Mouse (Mus musculus): ENCODE data around the gene Elovl7. TPM values are rescaled to one million over a fixed set of nuclear protein-coding genes. Genes with fewer than 3 reads are reported as not detected.

The Elovl7 gene
- total RNA-seq, 4 experiments from 2014 or later, result 7.2 to 7.8 (median 7.4) TPM

DNA sequence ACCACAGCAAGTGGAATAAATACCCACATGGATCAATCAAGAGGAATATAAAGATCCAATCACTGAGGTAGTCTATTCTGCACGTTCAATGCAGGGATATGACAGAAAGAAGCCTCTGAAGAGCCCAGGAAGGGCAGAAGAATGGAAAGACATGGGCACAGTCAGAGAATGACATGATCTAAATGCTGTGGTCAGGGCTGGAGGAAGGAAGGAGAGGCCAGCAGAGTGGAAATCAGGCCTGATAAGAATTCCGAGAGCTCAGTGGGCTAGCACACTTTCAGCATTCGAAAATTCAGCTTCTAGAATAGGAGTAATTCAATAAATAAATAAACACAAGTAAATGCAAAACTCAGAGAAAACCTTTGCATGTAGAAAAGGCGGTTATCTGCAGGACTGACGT lies 27.5 kb downstream of the Elovl7 start:
- no peak for DNase-seq (ENCODE audit: low spot score in 2 of 2)

DNA sequence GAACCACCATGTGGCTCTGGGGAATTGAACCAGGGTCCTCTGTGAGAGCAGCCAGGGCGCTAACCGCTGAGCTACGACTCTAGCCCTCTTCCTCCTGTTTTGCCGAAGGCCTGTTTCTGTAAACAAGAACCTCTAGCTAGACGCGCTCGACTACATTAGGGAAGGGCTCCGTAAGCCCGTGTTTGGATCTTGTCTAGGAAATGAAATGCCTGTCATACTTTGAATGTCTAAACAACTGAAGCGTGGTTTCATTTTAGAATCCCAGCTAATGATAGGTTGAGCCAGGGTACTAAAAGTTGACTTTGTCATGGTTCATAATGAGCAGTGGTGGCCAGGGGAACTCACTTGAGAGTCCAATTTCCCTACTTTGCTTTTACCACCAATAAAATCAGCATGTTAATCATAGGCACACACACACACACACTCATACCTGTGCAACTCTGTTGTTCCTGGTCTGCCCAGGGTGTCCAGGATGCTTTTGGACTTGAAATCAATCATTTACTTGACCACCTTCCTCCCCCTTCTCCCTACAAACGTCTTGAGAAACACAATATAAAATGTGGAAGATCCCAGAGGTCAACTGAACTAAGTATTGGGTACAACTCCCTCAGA lies 31.0 kb downstream of the Elovl7 start:
- no peak for DNase-seq (ENCODE audit: low spot score in 2 of 2)

DNA sequence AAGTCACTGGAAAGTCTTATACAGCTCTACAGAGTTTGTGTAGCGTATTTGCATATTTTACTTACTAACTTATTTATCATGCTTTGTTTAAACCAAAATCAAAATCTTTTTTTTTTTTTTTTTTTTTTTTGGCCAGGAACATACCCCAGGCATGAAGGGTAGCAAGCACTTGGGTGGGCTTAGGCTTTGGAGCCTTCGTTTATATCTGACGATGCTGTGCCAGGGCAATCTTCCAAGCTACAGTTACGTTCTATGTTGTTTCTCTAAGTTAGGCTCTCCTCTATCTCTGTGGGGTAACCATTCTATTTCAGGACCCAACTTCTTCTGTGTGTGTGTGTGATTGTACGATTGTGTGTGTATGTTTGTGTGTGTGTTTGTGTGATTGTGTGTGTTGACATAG lies 36.9 kb downstream of the Elovl7 start:
- no peak for DNase-seq (ENCODE audit: low spot score in 2 of 2)

DNA sequence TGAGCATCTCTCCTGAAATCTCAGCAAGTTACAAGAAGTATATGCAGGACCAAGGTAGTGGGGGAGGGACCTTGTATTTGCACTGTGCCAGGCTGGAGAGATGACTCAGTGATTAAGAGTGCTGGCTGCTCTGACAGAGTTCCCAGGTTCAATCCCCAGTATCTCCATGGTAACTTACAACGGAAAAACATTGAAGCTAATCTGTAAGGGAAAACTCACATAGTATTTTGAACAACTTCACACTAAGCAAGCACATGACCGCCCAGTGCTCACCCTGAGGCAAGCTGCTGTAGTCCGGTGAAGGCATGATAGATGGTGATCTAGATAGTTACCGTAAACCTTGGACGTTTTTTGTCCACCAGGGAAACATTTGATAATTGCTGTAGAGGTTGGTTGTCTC lies 39.8 kb downstream of the Elovl7 start:
- no peak for DNase-seq (ENCODE audit: low spot score in 2 of 2)

DNA sequence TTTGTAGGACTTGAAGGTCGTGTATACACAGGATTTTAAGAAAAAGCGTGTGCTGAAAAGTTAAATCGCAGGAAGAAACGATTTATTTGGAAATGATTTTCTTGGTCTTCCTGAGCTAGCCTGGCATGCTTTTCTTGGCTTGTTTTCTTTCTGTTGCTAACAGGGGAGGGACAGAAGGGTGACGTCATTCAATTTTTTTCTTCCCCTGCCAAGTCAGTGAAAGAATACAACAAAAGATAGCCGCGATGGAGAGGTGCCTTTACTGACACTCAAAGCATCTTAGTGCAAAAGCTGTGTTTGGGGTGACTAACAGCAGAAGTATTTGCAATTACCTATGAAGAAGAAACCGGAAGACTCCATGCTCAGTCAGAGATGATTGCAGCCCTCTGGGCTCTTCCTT lies 48.8 kb downstream of the Elovl7 start:
- no peak for DNase-seq (ENCODE audit: low spot score in 2 of 2)

DNA sequence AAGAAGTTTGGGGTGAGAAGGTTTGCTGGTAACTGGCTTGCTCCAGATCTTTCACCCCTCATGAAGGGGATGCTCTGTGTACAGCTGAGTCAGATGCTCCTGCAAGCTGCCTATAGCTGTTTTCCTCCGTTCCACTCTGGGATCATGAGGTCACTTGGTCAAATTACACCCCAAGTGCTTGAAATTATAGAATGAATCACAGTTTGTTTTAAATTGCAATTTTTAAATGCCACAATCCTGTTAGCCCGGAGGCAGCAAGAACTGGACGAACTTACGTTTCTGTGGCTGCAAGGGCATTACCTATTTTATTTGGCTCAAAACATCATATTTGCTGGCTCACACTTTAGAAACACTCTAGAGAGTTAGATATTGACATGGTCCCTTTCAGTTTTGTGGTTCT lies 51.2 kb downstream of the Elovl7 start:
- no peak for DNase-seq (ENCODE audit: low spot score in 2 of 2)

DNA sequence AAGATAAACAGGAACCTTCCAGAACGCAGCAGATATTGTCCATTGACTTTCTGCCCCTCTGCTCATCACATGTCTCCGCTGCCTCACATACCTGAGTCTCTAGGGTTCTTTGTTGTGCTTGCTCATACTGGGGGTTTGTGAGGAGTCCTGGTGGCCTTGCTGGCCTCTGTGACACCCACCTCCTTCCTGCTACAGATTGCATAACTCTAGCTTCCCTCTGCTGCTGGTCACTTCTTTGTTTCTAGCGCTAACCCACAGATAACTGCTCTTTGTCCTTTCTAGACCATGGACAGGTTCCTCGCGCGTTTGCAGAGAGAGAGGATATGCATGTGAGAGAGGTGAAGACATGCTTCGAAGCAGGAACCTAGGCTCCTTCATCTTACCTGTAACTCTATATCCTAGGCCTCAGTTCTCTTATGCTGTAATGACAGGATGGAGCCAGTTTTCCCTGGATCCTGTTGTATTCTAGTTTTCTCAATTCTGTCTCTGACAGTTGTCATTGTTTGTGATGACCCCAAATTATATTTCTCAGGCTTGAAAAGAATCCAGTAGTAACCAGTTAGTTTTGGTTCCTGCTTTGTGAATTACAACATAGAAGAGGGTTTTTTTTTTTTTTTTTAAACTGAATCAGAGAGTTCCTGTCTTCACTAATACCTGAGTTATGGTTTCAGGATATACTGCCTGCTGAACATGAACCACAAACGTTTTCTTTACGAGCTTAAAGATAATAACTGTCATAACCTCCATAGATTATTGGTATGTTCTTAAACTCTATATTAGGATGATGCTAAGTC lies 53.8 kb downstream of the Elovl7 start:
- no peak for DNase-seq (ENCODE audit: low spot score in 2 of 2)

DNA sequence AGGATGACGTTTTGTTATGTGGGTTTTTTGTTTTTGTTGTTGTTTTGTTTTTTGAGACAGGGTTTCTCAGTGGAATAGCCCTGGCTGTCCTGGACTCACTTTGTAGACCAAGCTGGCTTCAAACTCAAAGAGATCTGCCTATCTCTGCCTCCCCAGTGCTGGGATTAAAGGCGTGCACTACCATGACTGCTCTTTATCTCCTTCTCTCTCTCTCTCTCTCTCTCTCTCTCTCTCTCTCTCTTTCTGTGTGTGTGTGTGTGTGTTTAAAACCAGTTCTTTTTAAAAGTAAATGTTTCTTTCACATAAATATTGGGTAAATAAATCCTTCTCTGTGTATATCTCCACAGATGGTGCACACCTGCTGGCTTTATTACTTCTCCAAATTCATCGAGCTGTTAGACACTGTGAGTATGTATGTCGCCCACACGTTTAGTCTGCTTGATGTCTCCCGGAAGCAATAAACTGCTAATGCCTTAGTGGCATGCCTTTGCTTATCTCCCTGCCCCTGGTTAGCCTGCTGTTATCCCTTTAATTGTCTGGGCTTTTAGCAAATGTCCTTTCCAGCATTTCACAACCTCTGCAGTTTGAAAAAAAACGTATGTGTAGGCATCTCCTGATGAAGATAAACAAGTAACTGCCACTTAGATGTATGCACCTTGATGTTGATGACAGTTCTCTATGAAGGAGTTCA lies 57.4 kb downstream of the Elovl7 start:
- DNase-seq (ENCODE audit: low spot score in 2 of 2), result no peak

DNA sequence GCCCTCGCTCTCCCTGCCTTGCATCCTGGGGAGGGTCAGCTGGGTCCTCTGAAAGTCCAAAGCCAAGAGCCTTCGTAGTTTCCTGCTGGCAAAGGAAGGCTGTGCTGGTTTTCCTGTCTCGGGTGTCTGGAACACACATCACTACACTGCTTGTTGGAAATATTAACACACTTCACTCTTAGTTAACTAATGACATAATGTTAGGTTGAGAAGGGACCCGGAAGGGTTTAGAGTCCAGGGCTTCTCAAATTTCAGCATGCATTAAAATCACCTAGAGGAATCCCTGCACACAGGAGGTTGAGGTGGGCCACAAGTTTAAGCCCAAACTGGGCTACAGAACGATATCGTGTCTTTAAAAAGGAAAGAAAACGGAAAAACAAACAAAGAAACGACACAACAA lies 58.1 kb downstream of the Elovl7 start:
- DNase-seq (ENCODE audit: low spot score in 2 of 2), result no peak

DNA sequence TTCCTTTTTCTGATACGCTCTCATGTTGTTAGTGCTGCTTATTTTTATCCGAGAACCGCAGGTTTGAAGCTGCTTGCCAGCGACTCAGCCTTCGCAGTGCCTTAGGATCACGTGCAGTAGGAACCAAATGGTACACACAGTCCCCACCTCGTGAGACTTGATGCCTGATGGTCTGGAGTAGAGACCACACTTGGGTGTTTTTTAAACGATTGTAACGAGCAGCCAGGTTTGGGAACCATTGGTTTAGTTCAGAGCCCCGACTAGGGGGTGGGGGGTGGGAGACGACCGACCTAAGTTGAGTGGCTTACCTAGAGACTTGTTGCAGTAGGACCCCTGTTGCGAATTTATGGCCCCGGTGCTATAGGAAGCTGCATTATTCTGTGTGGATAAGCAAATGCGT lies 58.8 kb downstream of the Elovl7 start:
- DNase-seq (ENCODE audit: low spot score in 2 of 2), result no peak

DNA sequence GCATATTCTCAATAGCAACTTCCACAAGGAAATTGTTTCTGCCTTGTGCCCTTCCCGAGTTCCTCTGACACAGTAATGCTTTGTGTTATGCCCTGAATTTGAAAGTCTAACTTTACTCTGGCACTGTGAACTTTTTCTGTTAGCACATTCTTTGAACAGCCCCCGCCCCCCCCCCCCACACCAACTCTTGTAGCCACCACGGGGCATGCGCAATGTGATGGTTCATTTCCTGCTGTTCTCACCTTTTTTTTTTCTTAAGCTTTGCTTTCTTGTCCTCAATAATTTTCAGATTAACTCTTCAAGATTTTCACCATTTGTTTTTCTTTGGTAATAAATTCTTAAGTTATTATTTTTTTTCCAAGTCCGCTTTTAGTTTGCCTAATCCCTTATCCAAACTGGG lies 59.3 kb downstream of the Elovl7 start:
- no peak for DNase-seq (ENCODE audit: low spot score in 2 of 2)

DNA sequence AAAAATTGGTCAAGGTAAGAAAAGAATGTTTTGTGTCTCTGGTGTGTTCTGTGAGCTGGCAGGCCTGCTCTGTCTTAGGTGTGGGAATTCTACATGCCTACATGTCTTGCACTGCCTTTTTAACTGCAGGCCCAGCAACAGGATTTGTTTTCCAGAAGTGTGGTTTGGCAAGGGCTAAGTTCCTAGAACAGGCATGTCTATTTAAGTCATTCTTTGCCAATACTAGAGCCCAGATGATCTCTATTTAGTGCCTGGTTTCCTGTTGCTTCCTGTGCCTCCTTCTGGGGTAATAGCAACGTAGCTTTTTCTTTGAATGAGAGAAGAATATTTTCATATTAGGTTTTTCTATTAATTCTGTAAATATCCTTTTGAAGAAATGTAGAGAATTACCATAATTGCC lies 62.4 kb downstream of the Elovl7 start:
- no peak for DNase-seq (ENCODE audit: low spot score in 2 of 2)

DNA sequence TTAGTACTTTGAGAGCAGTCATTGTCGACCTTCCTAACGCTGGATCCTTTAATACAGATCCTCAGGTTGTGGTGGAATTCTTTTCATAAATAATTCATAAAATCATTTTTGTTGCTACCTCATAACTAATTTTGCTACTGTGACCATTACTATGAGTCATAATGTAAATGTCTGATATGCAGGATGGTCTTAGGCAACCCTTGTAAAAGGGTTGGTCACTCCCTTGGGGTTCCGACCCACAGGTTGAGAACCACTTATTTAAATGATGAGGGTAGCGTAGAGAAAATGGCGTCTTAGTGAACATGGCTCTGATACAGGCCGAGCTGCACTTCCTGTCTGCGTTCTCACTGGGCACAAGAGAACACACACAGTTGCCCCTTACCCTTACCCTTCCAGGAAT lies 63.1 kb downstream of the Elovl7 start:
- DNase-seq (ENCODE audit: low spot score in 2 of 2), result no peak

DNA sequence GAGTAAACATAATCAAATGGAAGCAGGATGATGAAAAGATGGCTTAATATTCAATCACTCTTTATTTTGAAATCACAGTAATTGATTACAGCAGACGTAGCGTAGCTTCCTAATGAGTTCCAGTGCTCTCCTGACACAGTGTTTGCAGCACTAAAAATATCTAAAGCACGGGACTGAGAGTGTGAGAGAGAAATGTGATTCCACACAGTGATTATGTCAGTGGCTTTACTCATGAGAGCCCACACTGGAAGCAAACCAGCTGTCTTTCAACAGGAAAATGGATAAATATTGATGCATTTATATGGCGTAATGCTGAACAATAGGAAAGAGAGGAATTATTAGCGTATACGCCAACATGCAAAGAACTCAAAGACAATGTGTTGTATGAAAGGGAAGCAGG lies 64.4 kb downstream of the Elovl7 start:
- DNase-seq (ENCODE audit: low spot score in 2 of 2), result peak in 1 of 2 experiments; percentile 5

DNA sequence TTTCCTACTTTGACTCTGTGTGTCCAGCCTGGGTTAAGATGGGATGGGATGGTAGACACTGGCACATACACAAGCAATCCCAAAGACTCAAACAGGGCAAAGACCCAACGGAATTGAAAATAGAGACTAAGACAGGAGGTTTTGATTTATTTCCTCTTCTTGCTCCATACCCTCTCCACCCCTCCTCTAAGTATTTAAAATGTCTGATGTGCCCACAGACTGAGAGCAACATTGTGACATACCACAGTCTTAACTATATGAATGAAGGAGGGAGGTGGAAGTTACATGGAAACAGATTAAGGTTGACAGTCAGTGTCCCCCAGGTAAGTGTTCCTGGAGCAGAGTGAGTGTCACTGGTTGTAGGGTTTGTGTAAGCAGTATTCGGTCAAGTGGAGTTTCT lies 70.1 kb downstream of the Elovl7 start:
- DNase-seq (ENCODE audit: low spot score in 2 of 2), result no peak

DNA sequence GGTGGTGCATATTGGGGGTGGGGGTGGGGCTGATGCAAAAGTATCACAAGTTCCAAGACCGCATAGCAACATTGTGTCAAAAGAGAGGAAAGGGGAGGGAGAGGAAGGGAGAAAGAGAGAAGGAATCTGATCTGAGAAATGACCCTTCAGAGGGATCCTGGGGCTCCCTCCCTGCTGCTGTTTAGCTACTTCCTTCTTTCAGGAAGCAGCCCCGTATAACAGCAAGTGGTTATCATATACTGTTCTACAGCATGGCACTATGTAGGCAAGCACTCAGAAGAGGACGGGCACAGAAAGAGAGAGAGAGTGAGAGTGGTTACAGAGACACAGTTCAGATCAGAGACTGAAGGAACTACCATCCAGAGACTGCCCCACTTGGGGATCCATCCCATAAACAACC lies 73.7 kb downstream of the Elovl7 start:
- no peak for DNase-seq (ENCODE audit: low spot score in 2 of 2)

DNA sequence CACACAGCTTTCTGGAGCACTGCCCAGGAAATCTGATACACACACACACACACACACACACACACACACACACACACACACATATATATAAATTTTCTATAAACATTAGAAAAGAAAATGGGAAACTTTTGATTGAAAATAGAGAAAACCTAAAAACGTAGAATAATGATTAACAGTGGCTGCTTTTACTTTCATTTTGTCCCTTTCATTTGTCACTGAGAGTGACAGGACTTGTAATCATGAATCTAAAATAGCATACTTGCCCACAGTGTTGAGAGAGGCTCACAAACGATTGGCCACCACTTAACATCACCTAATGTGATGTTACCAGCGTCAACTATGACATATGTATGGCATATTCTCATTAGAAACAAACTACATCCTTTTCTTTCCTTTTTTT lies 75.2 kb downstream of the Elovl7 start:
- no peak for DNase-seq (ENCODE audit: low spot score in 2 of 2)

DNA sequence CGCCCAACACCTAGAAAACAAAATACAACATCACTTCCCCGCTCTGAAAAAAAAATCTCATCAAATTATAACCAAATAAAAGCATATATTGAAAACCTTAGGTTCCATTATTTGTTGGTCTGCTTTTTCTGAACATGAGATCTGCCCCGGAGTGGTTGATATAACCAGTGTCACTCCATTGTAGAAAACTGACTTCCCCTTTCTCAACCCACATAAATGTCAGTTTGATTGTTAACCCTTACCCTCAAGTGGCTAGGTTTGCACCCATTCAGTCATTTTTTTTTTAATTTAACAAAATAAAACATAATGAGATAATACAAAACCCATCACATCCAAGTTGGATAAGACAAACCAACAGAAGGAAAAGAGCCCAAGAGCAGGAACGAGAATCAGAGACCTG lies 76.1 kb downstream of the Elovl7 start:
- DNase-seq (ENCODE audit: low spot score in 2 of 2), result no peak

DNA sequence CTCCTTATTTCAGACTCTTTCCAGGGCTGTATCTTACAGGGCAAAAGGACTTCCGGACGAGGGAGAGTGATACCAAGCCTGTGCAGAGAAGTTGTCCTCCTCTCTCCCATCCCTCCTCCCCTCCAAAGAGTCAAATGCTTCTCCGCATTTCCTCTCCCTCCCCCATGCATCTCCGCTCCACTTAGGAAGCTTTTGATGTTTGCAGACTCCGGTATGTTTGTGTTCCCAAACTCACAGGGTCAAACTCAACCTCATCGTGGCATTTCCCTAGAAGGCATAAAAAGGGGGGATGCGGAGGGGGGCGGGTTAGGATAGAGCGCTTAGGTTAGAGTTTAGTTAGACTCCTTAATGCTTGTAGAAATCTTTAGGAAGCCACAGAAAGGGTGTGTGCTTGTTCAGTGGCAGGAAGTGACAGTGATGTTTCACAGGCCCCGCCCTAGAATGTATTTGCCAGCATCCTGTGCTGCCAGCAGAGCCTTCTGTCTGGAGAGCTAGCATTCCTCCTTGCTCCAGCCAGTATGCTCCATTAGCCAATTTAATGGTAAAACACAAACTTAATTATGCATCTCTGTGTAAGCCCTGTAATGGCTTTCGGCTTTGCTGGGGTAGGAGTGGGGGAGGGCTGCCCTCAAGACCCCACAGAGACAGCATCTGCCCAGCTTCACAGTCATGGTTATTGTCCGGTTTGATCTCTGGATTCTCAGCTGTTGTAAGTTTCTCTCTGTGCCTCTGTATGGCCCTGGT lies 83.3 kb downstream of the Elovl7 start:
- DNase-seq (ENCODE audit: low spot score in 2 of 2), result peak; percentile 14 to 32

DNA sequence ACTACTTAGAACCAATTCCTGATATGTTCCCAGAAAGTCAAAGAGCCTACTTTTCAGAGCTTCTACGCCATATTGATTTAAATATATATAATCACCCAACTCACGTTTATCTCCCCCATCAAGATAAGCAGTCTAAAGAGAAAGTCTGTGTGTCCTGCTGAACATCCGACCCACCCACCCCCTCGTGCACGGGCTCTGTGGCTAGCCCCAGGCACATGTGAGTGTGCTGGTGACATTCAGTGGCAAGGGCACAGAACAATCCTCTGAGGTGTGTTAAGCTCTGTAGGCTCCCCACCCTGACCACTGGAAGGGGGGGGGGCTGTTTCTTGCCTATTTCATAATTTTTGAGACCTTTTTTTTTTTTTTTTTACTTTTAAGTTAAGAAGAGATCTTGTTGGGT lies 84.0 kb downstream of the Elovl7 start:
- DNase-seq (ENCODE audit: low spot score in 2 of 2), result no peak

DNA sequence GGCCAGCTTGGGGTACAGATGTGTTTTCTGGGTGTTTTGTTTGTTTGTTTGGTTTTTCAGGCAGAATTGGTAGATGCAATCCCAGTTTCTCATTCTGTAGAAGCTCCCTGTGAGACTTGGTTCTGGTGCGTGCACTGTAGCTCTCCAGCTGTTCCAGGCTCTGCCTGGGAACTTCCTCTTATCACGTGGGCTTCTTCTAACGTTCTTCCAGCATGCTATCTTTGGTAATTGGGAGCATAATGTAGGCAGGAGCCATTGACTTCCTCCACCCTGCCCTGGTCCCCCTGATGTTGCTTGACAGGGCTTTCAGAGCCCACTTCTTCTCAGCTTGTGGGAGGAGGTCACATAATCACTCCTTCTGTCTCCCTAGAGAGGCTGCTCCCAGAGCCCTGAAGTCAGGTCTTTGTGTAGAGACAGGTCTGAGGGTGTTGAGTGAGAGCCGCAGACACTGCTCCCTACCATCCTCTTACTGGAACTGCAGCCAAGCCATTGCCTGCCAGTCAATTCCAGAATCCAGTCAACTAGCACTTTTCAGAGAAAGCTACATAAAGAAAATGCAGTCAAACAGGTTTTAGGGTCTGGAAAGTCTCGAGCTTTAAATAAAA lies 86.2 kb downstream of the Elovl7 start:
- DNase-seq (ENCODE audit: low spot score in 2 of 2), result no peak

DNA sequence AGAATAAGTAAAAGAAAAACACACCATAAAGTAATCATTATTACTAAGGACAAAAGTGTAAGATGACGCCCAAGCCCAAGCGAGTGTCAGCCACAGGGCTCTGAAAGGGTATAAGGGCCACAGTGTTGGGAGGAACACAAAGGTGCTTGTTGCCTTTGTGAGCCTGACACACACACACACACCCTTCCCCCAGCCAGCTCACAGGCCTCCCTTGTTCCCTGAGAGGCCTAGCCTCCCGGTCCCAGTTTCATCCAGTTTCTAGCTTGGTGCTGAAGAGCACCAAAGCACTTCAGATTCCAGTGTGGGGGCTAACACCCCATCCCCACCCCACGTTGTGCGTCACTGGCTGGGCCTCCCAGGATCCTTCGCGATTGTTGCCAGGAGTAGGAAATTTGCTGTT lies 87.2 kb downstream of the Elovl7 start:
- DNase-seq (ENCODE audit: low spot score in 2 of 2), result peak; percentile 36 to 69

Data from layer of hippocampus, adult 8-10 months (tissue).